Mouse (Mus musculus): ENCODE measurements around the gene Krtap7-1.
A peak's percentile ranks its signal among the peaks of the same experiment; 100 is the strongest.

GRCm38 (mm10) chr16:89517635-89518034 is 9.5 kb upstream of the Krtap7-1 start:
- peak; percentile 26; the same call in 1 of the 2 replicates for TF ChIP-seq CTCF (IDR thresholded peaks at IDR 0.05; ENCODE audit: control insufficient read depth, insufficient read depth, low read length)
- TF ChIP-seq POLR2A (IDR thresholded peaks at IDR 0.05; ENCODE audit: borderline replicate concordance, control insufficient read depth, low read depth, low read length): no peak

All from bone marrow, adult 2 months (tissue).